Mouse (Mus musculus): Measurements from ENCODE around the gene Kif28. TPM values are rescaled to one million over a fixed set of nuclear protein-coding genes. Genes with fewer than 3 reads are reported as not detected.
"Not testable (repeated sequence)": the region's sequence is repeated elsewhere in the genome, so short reads cannot be mapped to it uniquely, and the experiment has no call there.

Gene Kif28
- polyA plus RNA-seq, 1 experiment from 2014 or later, result 0.05 TPM

DNA sequence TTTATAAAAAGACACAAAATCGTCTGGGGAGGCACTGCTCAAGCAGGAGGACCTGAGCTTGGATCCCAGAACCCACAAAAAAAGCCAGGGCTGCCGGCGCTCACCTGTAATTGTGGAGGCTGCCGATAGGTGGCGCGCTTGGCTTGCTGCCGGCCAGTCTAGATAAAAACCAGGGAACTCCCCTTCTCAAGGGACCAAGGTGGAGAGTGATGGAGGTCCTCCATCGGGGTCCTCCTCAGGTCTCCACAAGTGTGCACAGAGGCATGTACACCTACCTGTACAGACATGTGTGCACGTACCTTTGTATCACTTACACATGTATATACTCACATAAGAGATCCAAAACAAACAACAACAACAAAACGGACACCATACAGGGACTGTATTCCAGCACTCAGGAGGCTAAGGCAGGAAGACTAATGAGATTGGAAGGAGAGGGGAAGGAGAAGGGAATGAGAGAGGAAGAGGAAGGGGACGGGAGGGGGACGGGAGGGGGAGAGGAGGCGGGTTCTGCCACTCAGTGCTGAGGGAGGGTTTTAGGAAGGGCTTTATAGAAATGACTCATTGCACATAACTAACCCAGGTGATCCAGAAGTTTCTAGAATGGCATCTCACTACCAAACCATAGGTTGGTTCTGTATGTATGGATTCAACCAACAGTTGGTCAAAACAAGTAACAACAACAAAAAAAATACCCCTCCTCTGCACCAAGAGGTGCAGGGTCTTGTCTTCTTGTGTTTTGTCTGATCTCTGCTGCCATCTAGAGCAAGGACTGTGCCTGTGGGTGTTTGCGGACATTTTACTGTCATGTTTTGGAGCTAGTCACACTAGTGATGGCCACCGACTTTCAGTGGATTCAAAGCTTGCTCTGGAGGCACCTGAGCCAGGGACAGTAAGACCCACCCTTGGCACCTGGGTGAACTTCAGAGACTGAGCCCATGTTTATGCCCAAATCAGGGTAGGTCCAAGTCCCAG lies 10.3 kb downstream of the Kif28 start:
- no peaks in the 10 kb centered on the region for H3K27me3 ChIP-seq
- H3K4me3 ChIP-seq, result no peak overlapping the region
- H3K4me1 ChIP-seq, result no peaks in the 10 kb centered on the region
- H3K9me3 ChIP-seq, result no peaks in the 10 kb centered on the region
- H3K27ac ChIP-seq, result no peak overlapping the region
- 29% methylated on average over 15 of the region's 15 CpGs for WGBS
- H3K36me3 ChIP-seq, result no peaks in the 10 kb centered on the region
- ATAC-seq (ENCODE audit: insufficient number of reproducible peaks, insufficient read depth, low FRiP score, low TSS enrichment), result no peak
- no peak overlapping the region for H3K9ac ChIP-seq
- H3K4me2 ChIP-seq (replicated peaks), result no peak overlapping the region

DNA sequence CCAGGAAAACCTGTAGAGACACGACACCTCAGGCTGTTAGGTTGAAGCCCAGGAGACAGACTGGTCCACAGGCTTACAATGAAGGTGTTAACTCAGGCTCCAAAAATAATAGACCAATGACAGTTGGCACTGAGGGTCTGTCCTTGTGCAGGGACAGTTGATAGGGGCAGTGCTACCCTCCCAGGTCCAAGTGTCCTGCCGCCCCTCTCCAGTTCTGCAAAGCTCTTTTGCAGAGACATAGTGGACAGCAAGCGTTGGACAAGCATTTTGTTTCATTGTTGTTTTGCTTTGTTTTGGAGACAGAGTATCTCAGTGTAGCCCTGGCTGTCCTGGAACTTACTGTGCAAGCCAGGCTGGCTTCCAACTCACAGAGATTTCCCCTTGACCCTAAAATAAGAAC lies 13.7 kb downstream of the Kif28 start:
- H3K9me3 ChIP-seq, result no peaks in the 10 kb centered on the region
- H3K27ac ChIP-seq, result no peak overlapping the region
- H3K36me3 ChIP-seq, result no peaks in the 10 kb centered on the region
- H3K4me3 ChIP-seq, result no peak overlapping the region
- 87% methylated on average over 3 of the region's 3 CpGs for WGBS
- H3K4me1 ChIP-seq, result no peaks in the 10 kb centered on the region
- H3K27me3 ChIP-seq, result no peaks in the 10 kb centered on the region
- H3K9ac ChIP-seq, result no peak overlapping the region
- ATAC-seq (ENCODE audit: insufficient number of reproducible peaks, insufficient read depth, low FRiP score, low TSS enrichment), result no peak
- no peak overlapping the region for H3K4me2 ChIP-seq (replicated peaks)

DNA sequence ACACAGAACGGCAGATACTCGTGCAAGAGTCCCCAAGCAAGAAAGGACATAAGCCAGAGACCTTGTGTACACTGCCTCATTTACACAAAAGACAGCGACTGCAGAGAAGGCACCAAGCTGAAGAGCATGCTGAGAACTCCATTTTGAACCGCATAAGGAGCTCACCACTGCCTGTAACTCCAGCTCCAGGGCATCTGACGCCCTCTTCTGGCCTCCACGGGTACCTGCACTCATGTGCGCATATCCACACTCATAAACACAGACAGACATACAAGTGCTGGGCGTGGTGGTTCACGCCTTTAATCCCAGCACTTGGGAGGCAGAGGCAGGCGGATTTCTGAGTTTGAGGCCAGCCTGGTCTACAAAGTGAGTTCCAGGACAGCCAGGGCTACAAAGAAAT lies 16.4 kb downstream of the Kif28 start:
- Histone ChIP-seq H3K36me3 (no peaks in the 10 kb centered on the region), H3K4me2 (replicated peaks) (no peak overlapping the region), H3K27me3 (no peaks in the 10 kb centered on the region), H3K9ac (no peak overlapping the region), H3K9me3 (no peaks in the 10 kb centered on the region), H3K27ac (no peak overlapping the region), H3K4me1 (no peaks in the 10 kb centered on the region), H3K4me3 (no peak overlapping the region)
- 87% methylated on average over 10 of the region's 10 CpGs for WGBS
- ATAC-seq (ENCODE audit: insufficient number of reproducible peaks, insufficient read depth, low FRiP score, low TSS enrichment), result no peak

DNA sequence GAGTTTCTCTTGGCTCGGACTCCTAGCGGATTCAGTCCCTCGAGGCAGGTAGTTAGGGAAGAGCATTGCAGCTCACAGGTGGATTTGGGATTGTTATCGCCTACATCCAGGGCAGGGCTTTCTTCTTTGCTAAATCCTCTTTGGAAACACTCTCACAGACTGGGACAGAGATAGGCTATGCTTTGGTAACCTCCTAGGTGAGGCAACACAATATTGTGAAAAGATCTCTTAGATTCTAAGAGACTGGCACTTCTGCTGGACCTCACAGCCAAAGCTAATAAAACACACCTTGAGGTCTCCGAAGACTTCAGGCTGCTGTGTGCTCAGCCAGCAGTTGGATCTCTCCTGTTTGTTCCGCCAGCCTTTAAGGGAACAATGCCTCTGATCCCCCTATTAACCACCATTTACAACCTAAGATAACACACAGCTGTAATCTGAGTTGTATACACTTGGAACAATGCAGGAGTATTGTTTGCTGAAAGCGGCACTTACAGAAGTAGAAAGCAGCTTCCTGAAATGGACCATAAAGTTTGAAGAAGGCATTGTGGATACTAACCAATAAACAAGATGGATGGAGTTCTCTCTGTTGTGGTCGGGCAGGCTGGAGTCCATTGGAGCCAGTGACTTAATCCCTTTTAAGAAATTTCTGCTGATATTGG lies 22.1 kb downstream of the Kif28 start:
- Histone ChIP-seq H3K36me3 (no peaks in the 10 kb centered on the region), H3K27me3 (no peaks in the 10 kb centered on the region), H3K4me2 (replicated peaks) (no peak overlapping the region), H3K9ac (no peak overlapping the region), H3K4me1 (no peaks in the 10 kb centered on the region), H3K27ac (no peak overlapping the region), H3K4me3 (no peak overlapping the region), H3K9me3 (no peaks in the 10 kb centered on the region)
- 81% methylated on average over 8 of the region's 8 CpGs for WGBS
- ATAC-seq (ENCODE audit: insufficient number of reproducible peaks, insufficient read depth, low FRiP score, low TSS enrichment), result no peak

DNA sequence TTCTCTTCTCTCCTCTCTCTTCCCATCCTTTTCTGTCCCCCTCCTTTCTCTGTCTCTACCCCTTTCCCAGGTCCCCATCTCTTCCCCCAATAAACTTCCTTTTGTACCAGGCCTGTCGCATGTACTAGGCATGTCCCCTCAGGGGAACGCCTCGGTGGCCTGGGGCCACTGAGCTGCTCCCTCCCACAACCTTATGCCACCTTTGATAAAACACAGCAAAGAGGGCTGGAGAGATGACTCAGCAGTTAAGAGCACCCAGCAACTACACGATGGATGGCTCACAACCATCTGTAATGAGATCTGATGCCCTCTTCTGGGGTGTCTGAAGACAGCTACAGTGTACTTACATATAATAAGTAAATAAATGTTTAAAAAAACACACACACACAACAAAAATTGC lies 29.3 kb downstream of the Kif28 start:
- 91% methylated on average over 4 of the region's 4 CpGs for WGBS
- H3K4me3 ChIP-seq, result no peak overlapping the region
- ATAC-seq (ENCODE audit: insufficient number of reproducible peaks, insufficient read depth, low FRiP score, low TSS enrichment), result no peak
- no peaks in the 10 kb centered on the region for H3K36me3 ChIP-seq
- no peaks in the 10 kb centered on the region for H3K9me3 ChIP-seq
- no peak overlapping the region for H3K4me2 ChIP-seq (replicated peaks)
- H3K4me1 ChIP-seq, result no peaks in the 10 kb centered on the region
- H3K27ac ChIP-seq, result no peak overlapping the region
- no peak overlapping the region for H3K9ac ChIP-seq
- no peaks in the 10 kb centered on the region for H3K27me3 ChIP-seq

DNA sequence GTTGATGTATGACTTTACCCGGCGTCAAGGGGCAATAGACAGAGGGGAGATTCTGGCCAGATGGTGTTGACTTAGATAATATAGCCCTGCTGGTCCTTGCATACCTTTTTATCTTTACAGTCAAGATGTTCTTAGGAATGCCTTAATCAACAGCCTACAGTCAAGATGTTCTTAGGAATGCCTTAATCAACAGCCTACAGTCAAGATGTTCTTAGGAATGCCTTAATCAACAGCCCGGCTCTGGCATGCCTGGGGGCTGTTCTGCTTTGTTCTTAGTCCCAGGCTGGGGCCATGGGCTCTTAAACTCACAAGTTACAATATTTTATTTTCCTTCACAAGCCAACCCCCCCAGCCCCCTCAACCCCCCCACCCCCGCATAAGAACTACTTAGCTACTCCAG lies 29.8 kb downstream of the Kif28 start:
- 85% methylated on average over 3 of the region's 4 CpGs for WGBS
- H3K27me3 ChIP-seq; H3K27ac ChIP-seq; ATAC-seq (ENCODE audit: insufficient number of reproducible peaks, insufficient read depth, low FRiP score, low TSS enrichment); H3K9me3 ChIP-seq; H3K36me3 ChIP-seq; H3K4me1 ChIP-seq; H3K4me3 ChIP-seq; H3K9ac ChIP-seq; H3K4me2 ChIP-seq (replicated peaks): not testable (repeated sequence)

DNA sequence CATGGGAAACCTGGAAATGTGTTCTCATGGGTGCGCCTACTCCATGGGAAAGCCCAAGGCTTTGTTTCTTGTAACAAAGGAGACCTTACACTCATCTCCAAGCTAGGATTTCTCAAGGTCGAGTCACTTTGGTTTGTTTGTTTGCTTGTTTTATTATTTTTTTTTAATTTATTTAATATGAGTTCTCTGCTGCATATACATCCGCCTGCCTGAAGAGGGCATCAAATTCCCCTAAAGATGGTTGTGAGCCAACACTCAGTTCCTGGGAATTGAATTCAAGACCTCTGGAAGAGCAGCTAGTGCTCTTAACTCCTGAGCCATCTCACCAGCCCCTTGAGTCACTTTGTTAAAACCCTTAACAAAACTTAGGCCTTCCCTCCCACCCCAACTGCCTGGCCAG lies 31.7 kb downstream of the Kif28 start:
- H3K4me1 ChIP-seq, result no peaks in the 10 kb centered on the region
- WGBS, result 76% methylated on average over 3 of the region's 3 CpGs
- H3K4me2 ChIP-seq (replicated peaks), result no peak overlapping the region
- no peak overlapping the region for H3K9ac ChIP-seq
- no peaks in the 10 kb centered on the region for H3K9me3 ChIP-seq
- no peak overlapping the region for H3K4me3 ChIP-seq
- H3K27me3 ChIP-seq, result no peaks in the 10 kb centered on the region
- no peaks in the 10 kb centered on the region for H3K36me3 ChIP-seq
- no peak overlapping the region for H3K27ac ChIP-seq
- no peak for ATAC-seq (ENCODE audit: insufficient number of reproducible peaks, insufficient read depth, low FRiP score, low TSS enrichment)

DNA sequence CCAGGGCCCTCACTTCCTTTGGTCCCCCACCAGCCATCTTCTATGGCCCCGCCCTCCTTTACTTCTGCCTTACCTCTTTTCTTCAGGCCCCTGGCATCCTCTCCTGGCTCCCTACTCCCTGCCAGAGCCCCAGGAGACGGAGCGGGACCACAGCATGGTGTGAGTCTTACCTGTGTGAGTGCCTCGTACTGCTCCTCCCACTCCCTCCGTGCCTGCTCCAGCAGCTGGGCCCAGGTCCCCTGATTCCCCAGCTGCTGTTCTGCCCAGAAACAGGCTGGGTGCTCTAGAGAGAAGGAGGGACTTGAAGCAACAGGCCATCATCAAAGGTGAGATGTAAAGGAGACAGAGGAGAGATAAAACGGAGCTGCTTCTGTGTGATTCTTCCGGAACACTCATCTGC lies 32.4 kb downstream of the Kif28 start:
- Histone ChIP-seq H3K36me3 (no peaks in the 10 kb centered on the region), H3K27me3 (no peaks in the 10 kb centered on the region), H3K9me3 (no peaks in the 10 kb centered on the region), H3K4me1 (no peaks in the 10 kb centered on the region), H3K4me2 (replicated peaks) (no peak overlapping the region), H3K9ac (no peak overlapping the region), H3K4me3 (no peak overlapping the region), H3K27ac (no peak overlapping the region)
- ATAC-seq (ENCODE audit: insufficient number of reproducible peaks, insufficient read depth, low FRiP score, low TSS enrichment), result no peak
- 85% methylated on average over 7 of the region's 7 CpGs for WGBS

DNA sequence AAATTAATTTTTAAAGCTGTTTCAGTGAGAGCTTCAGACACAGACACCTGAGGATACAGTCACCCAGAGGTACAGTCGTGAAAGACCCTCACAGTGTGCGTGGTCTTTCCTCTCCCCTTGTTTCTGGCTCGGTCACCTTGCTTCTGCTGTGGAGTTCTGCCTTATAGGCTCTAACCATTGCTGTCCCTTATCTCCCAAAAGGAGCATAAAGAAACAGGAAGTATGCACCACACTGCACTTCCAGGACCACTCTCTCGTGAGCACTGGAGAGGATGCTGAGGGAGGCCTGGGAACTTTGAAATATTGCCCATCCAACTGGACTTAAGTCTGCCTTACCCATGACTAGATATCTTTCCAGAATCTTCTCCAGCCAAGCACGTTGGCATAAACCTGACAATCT lies 34.3 kb downstream of the Kif28 start:
- H3K36me3 ChIP-seq, result no peaks in the 10 kb centered on the region
- no peak overlapping the region for H3K4me3 ChIP-seq
- H3K4me1 ChIP-seq, result no peaks in the 10 kb centered on the region
- H3K9ac ChIP-seq, result no peak overlapping the region
- no peaks in the 10 kb centered on the region for H3K9me3 ChIP-seq
- H3K27me3 ChIP-seq, result no peaks in the 10 kb centered on the region
- ATAC-seq (ENCODE audit: insufficient number of reproducible peaks, insufficient read depth, low FRiP score, low TSS enrichment), result no peak
- 85% methylated on average over 5 of the region's 5 CpGs for WGBS
- H3K27ac ChIP-seq, result no peak overlapping the region
- no peak overlapping the region for H3K4me2 ChIP-seq (replicated peaks)

DNA sequence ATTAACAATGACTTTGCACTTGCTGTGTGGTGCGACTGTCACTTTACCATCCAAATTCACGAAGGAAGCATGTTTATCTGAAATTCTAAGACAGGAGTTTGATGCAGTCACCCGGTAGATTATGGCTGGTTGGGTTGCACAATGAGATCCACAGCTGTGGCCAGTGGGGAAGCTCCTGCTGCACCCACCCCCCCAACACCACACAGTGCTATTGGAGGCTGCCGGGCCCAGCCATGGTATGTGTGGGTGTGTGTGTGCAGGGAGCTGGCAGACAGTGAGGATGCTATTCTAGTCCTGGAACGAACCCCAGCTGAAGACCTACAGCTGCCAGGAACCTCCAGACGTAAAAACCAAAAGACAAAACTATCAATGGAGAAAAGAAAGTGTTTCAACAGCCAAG lies 35.7 kb downstream of the Kif28 start:
- no peak overlapping the region for H3K4me3 ChIP-seq
- WGBS, result 87% methylated on average over 6 of the region's 6 CpGs
- no peak overlapping the region for H3K4me2 ChIP-seq (replicated peaks)
- no peaks in the 10 kb centered on the region for H3K4me1 ChIP-seq
- H3K9ac ChIP-seq, result no peak overlapping the region
- H3K36me3 ChIP-seq, result no peaks in the 10 kb centered on the region
- H3K27ac ChIP-seq, result no peak overlapping the region
- H3K27me3 ChIP-seq, result no peaks in the 10 kb centered on the region
- ATAC-seq (ENCODE audit: insufficient number of reproducible peaks, insufficient read depth, low FRiP score, low TSS enrichment), result no peak
- H3K9me3 ChIP-seq, result no peaks in the 10 kb centered on the region

DNA sequence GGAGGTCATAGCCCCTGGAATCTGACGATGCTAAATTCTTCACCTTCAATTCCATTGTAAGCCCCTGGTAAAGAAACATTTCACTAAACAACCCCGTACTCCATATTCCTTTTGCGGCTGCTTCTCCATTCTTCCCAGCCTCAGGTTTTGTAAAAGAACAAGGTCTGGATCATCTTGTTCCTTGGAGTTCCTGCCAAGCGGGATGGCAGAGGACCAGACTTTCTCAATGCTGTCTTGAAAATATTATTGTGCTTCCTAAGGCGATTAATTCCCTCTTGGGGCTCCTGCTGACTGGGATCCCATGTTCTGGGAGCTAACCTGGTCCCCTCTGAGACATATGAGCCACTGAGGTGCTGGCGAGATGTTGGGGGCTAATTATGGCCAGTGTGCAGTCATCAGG lies 39.9 kb downstream of the Kif28 start:
- 90% methylated on average over 6 of the region's 6 CpGs for WGBS
- Histone ChIP-seq H3K9ac (no peak overlapping the region), H3K27me3 (no peaks in the 10 kb centered on the region)

DNA sequence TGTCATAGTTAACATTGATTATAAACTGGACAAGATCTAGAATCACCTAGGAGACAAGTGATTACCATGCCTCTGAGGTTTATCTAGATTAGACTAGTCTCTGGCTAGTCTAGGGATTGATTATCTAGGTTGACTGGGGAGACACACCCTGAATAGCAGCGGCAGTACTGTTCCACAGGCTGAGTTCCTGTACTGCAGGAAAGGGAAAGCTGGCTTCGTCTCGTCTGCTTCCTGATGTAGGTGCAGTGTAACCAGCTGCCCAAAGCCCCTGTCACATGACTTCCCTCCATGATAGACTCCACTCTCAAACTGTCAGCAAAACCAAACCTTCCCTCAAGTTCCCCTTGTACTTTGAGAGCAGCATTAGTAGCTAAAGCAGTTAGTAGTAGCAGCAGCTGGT lies 40.9 kb downstream of the Kif28 start:
- no peak overlapping the region for H3K9ac ChIP-seq
- no peak for ATAC-seq (ENCODE audit: insufficient number of reproducible peaks, insufficient read depth, low FRiP score, low TSS enrichment)
- no peaks in the 10 kb centered on the region for H3K9me3 ChIP-seq
- WGBS, result 80% methylated on average over 3 of the region's 3 CpGs
- H3K4me2 ChIP-seq (replicated peaks), result no peak overlapping the region
- H3K27me3 ChIP-seq, result no peaks in the 10 kb centered on the region
- H3K4me1 ChIP-seq, result no peaks in the 10 kb centered on the region
- H3K36me3 ChIP-seq, result no peaks in the 10 kb centered on the region
- H3K27ac ChIP-seq, result no peak overlapping the region
- H3K4me3 ChIP-seq, result no peak overlapping the region

More for the DNA sequence above, 39.9 kb downstream of the Kif28 start:
- Histone ChIP-seq H3K4me1 (no peaks in the 10 kb centered on the region), H3K9me3 (no peaks in the 10 kb centered on the region), H3K36me3 (no peaks in the 10 kb centered on the region), H3K4me3 (no peak overlapping the region), H3K4me2 (replicated peaks) (no peak overlapping the region), H3K27ac (no peak overlapping the region)
- no peak for ATAC-seq (ENCODE audit: insufficient number of reproducible peaks, insufficient read depth, low FRiP score, low TSS enrichment)
